Mouse (Mus musculus): ENCODE data around the gene Rai14. TPM values are rescaled to one million over a fixed set of nuclear protein-coding genes. Genes with fewer than 3 reads are reported as not detected.

Rai14 gene
- total RNA-seq, 2 experiments from 2014 or later, result 2.6 to 3.5 TPM

GRCm38 (mm10) chr15:10609107-10609506 is 105.3 kb downstream of the Rai14 start:
- no peak for DNase-seq

- no peak for DNase-seq
These were observed 105.8 kb downstream of the Rai14 start for GRCm38 (mm10) chr15:10608508-10609098.

- DNase-seq, result no peak
These were observed 115.0 kb downstream of the Rai14 start for GRCm38 (mm10) chr15:10599413-10599812.

GRCm38 (mm10) chr15:10598259-10599225 is 115.9 kb downstream of the Rai14 start:
- no peak for DNase-seq

- no peak for DNase-seq
These were observed 117.6 kb downstream of the Rai14 start for GRCm38 (mm10) chr15:10596871-10597270.

- no peak for DNase-seq
These were observed 119.0 kb downstream of the Rai14 start for GRCm38 (mm10) chr15:10595408-10595807.

GRCm38 (mm10) chr15:10594910-10595309 is 119.5 kb downstream of the Rai14 start:
- no peak for DNase-seq

- no peak for DNase-seq
These were observed 121.3 kb downstream of the Rai14 start for GRCm38 (mm10) chr15:10593094-10593493.

- DNase-seq, result no peak
These were observed 127.9 kb downstream of the Rai14 start for GRCm38 (mm10) chr15:10586565-10586964.

GRCm38 (mm10) chr15:10584359-10585187 is 129.9 kb downstream of the Rai14 start:
- DNase-seq, result no peak

GRCm38 (mm10) chr15:10583408-10583807 is 131.0 kb downstream of the Rai14 start:
- DNase-seq, result peak; percentile 19

- DNase-seq, result no peak
These were observed 135.3 kb downstream of the Rai14 start for GRCm38 (mm10) chr15:10579159-10579558.

- no peak for DNase-seq
These were observed 147.9 kb downstream of the Rai14 start for GRCm38 (mm10) chr15:10566486-10566885.

- DNase-seq, result no peak
These were observed 150.2 kb downstream of the Rai14 start for GRCm38 (mm10) chr15:10564201-10564600.

GRCm38 (mm10) chr15:10562281-10562680 is 152.1 kb downstream of the Rai14 start:
- no peak for DNase-seq

- no peak for DNase-seq
These were observed 154.4 kb downstream of the Rai14 start for GRCm38 (mm10) chr15:10560005-10560404.

- no peak for DNase-seq
These were observed 156.0 kb downstream of the Rai14 start, which contains the start of gene Ttc23l for GRCm38 (mm10) chr15:10558465-10558864. Gene Ttc23l (minus strand): TSS chr15:10558668.

GRCm38 (mm10) chr15:10554336-10554735 is 160.1 kb downstream of the Rai14 start:
- DNase-seq, result no peak

- no peak for DNase-seq
These were observed 173.9 kb downstream of the Rai14 start for GRCm38 (mm10) chr15:10540271-10541088.

GRCm38 (mm10) chr15:10535969-10536368 is 178.5 kb downstream of the Rai14 start:
- no peak for DNase-seq

GRCm38 (mm10) chr15:10534591-10534990 is 179.8 kb downstream of the Rai14 start:
- no peak for DNase-seq
